In the genomic region with DNA sequence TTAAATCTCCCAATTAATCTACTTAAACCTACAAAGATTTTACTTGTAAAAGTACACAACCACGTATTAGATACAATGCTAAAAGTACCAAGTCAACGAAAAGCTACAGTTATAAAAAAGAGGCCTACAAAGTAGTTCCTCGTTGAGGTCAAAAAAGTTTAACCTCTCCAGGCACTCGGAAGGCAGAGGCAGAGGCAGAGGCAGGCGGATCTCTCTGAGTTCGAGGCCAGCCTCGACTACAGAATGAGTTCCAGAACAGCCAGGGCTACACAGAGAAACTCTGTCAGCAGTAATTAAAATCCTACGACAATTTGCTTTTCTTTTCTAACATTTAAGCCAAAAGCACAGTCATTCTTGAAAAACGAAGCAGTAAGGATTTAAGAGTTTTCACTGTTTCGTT, we compare ENCODE assay signal across 9 mouse cellular contexts. TPM values are rescaled to one million over a fixed set of nuclear protein-coding genes. Genes with fewer than 3 reads are reported as not detected.
DNase-seq lines count a peak whose midpoint lies in the region; ATAC-seq and TF ChIP-seq lines count a peak whose summit lies in the region.
"Had no signal": no experiment of that assay in that cellular context is flagged by ENCODE, and none has a peak within 500 bp of the region (broad histone marks: within the 10 kb centered on the region; RNA-seq: fewer than 3 reads in every experiment).

No protein-coding gene starts in this region.

- H3K4me2 ChIP-seq in heart, embryonic 11.5 days: peak overlapping the region; percentile 62
- H3K4me2 ChIP-seq in hindbrain, embryonic 12.5 days (replicated peaks): peak overlapping the region; percentile 79
- peak overlapping the region; percentile 68 for H3K4me2 ChIP-seq in midbrain, embryonic 12.5 days (replicated peaks)

- intact Hi-C loops in heart, postnatal 36 days (cut with DNase I): loop anchor here (10.0 kb wide), 1 partner anchor 310 kb away; the partner anchor contains the start of gene Cct2
- intact Hi-C loops in left cerebral cortex, postnatal 4 days (cut with DNase I): no loop called here

- in situ Hi-C loops in ES-E14 (cut with MboI; ENCODE audit: low sequenced_read_pairs in 2 of 2, unreplicated experiment in 2 of 2): no loop called here

- H3K9ac ChIP-seq in heart, embryonic 11.5 days (ENCODE audit: low read depth, low read length): peak overlapping the region; percentile 98
- peak overlapping the region; percentile 67 for H3K9ac ChIP-seq in ES-E14 (ENCODE audit: insufficient read depth, low read depth, low read length, poor library complexity, severe bottlenecking)
- H3K9ac ChIP-seq in hindbrain, embryonic 12.5 days: peak overlapping the region; percentile 100; the same call in 1 of the 2 replicates
- H3K9ac ChIP-seq in midbrain, embryonic 12.5 days (replicated peaks): peak overlapping the region; percentile 100

- no peak overlapping the region for H3K27ac ChIP-seq in heart, embryonic 11.5 days (ENCODE audit: low read depth, low read length)
- no peak overlapping the region for H3K27ac ChIP-seq in ES-E14 (ENCODE audit: insufficient read depth, low read depth, low read length, poor library complexity, severe bottlenecking)
- H3K27ac ChIP-seq in hindbrain, embryonic 12.5 days: no peak overlapping the region
- H3K27ac ChIP-seq in midbrain, embryonic 12.5 days (replicated peaks): no peak overlapping the region

- H3K4me1 ChIP-seq in heart, embryonic 11.5 days (ENCODE audit: control insufficient read depth, insufficient read depth, low read length): no peaks in the 10 kb centered on the region; the same call in 1 of the 2 replicates
- peaks cover 2 to 5% of the 10 kb centered on the region in 2 experiments; a peak in 1 of 4 replicates for H3K4me1 ChIP-seq in ES-E14 (ENCODE audit: control insufficient read depth in 2 of 2, insufficient read depth in 2 of 2, low read length in 2 of 2, poor library complexity in 1 of 2)
- peaks cover 15% of the 10 kb centered on the region; the same call in 1 of the 2 replicates for H3K4me1 ChIP-seq in hindbrain, embryonic 12.5 days
- peaks cover 14% of the 10 kb centered on the region for H3K4me1 ChIP-seq in midbrain, embryonic 12.5 days

- no peak for DNase-seq in heart, postnatal 36 days
- no peak for DNase-seq in ES-E14 (ENCODE audit: low read depth, low spot score)
- no peak for DNase-seq in testis, postnatal 14 days (ENCODE audit: low spot score)
- DNase-seq in left cerebral cortex, postnatal 4 days: no peak

- WGBS in heart, embryonic 11.5 days (ENCODE audit: insufficient replicate concordance): 20% methylated on average over 10 of the region's 10 CpGs
- WGBS in hindbrain, embryonic 12.5 days: 26% methylated on average over 10 of the region's 10 CpGs
- 30% methylated on average over 10 of the region's 10 CpGs for WGBS in midbrain, embryonic 12.5 days

- no peak for ATAC-seq in heart, embryonic 11.5 days (replicated peaks; ENCODE audit: insufficient number of reproducible peaks, low FRiP score, low TSS enrichment)
- no peak for ATAC-seq in hindbrain, embryonic 12.5 days (ENCODE audit: low FRiP score)
- ATAC-seq in midbrain, embryonic 12.5 days (ENCODE audit: low FRiP score, low read depth): no peak
- ATAC-seq in CD4-positive, CD25-positive, alpha-beta regulatory T cell, adult 4 months: no peak

- H3K4me3 ChIP-seq in heart, embryonic 11.5 days (ENCODE audit: low read depth, low read length): peak overlapping the region; percentile 96
- peak overlapping the region; percentile 78 to 98 for H3K4me3 ChIP-seq in ES-E14 (ENCODE audit: insufficient read depth in 1 of 2, low read depth in 1 of 2, low read length in 2 of 2, poor library complexity in 1 of 2, severe bottlenecking in 1 of 2)
- H3K4me3 ChIP-seq in hindbrain, embryonic 12.5 days: peak overlapping the region; percentile 96
- peak overlapping the region; percentile 99 for H3K4me3 ChIP-seq in midbrain, embryonic 12.5 days

- no peaks in the 10 kb centered on the region for H3K27me3 ChIP-seq in heart, embryonic 11.5 days (ENCODE audit: control insufficient read depth, insufficient read depth, low read length)
- no peaks in the 10 kb centered on the region for H3K27me3 ChIP-seq in hindbrain, embryonic 12.5 days
- no peaks in the 10 kb centered on the region for H3K27me3 ChIP-seq in midbrain, embryonic 12.5 days
- H3K27me3 ChIP-seq: Patski had no signal

- no peaks in the 10 kb centered on the region for H3K36me3 ChIP-seq in heart, embryonic 11.5 days (ENCODE audit: control insufficient read depth, insufficient read depth, low read length)
- no peaks in the 10 kb centered on the region for H3K36me3 ChIP-seq in ES-E14 (ENCODE audit: control insufficient read depth, insufficient read depth, low read length, poor library complexity, severe bottlenecking)
- H3K36me3 ChIP-seq in hindbrain, embryonic 12.5 days: no peaks in the 10 kb centered on the region
- no peaks in the 10 kb centered on the region for H3K36me3 ChIP-seq in midbrain, embryonic 12.5 days

- no peaks in the 10 kb centered on the region for H3K9me3 ChIP-seq in heart, embryonic 11.5 days (replicated peaks; ENCODE audit: control insufficient read depth, low read length)
- no peaks in the 10 kb centered on the region for H3K9me3 ChIP-seq in ES-E14 (ENCODE audit: control insufficient read depth, insufficient read depth, low read depth, low read length)
- H3K9me3 ChIP-seq in hindbrain, embryonic 12.5 days (replicated peaks): no peaks in the 10 kb centered on the region
- no peaks in the 10 kb centered on the region for H3K9me3 ChIP-seq in midbrain, embryonic 12.5 days

TF ChIP-seq in ES-E14, 5 proteins besides CTCF, POLR2A, EP300 and RAD21:
- TF ChIP-seq CHD2 (IDR thresholded peaks at IDR 0.05; ENCODE audit: low read depth, low read length) (no peak), HCFC1 (IDR thresholded peaks at IDR 0.05; ENCODE audit: borderline replicate concordance, insufficient read depth, low read length) (no peak), ZNF384 (IDR thresholded peaks at IDR 0.05; ENCODE audit: low read depth, low read length) (no peak), ZC3H11A (IDR thresholded peaks at IDR 0.05; ENCODE audit: borderline replicate concordance, low read depth, low read length) (no peak), MAFK (IDR thresholded peaks at IDR 0.05; ENCODE audit: insufficient read depth, low read depth, low read length) (no peak)

RNA-seq across cellular contexts. Expression of gene Cpsf6, which starts 4.7 kb away (rescaled TPM):
- 97.9 and 117 TPM in 2 replicates for polyA plus RNA-seq in heart, embryonic 11.5 days (2014; fragmentation: Nextera tagmentation; extraction: Ambion mirVana)
- total RNA-seq in heart, postnatal 36 days (2021): 10 to 100 TPM; 30.0 to 33.7 TPM
- total RNA-seq in ES-E14 (2012; rRNA removed): 116 and 129 TPM in 2 replicates
- polyA plus RNA-seq in hindbrain, embryonic 12.5 days (2016; fragmentation: Nextera tagmentation; extraction: Ambion mirVana): 231 and 248 TPM in 2 replicates
- 265 and 279 TPM in 2 replicates for polyA plus RNA-seq in midbrain, embryonic 12.5 days (2016; fragmentation: Nextera tagmentation; extraction: Ambion mirVana)
- polyA plus RNA-seq in CD4-positive, CD25-positive, alpha-beta regulatory T cell, adult 4 months (2017; shearing (Covaris generic)): 100 to 1,000 TPM; 116 to 124 TPM
- 100 to 1,000 TPM; 145 to 163 TPM for total RNA-seq in left cerebral cortex, postnatal 4 days (2021)
